Mouse (Mus musculus) B cell, adult 2 months (primary cell): ENCODE measurements around the gene Rmnd5b.

Source experiments
- DNase-seq, 2 experiments: peaks; one replicate each; pipeline ENCODE4 v3.0.0; 2022

The Rmnd5b gene

GRCm38 (mm10) chr11:51590002-51590401 lies 45.7 kb downstream of the Rmnd5b start:
- no peak for DNase-seq

DNA sequence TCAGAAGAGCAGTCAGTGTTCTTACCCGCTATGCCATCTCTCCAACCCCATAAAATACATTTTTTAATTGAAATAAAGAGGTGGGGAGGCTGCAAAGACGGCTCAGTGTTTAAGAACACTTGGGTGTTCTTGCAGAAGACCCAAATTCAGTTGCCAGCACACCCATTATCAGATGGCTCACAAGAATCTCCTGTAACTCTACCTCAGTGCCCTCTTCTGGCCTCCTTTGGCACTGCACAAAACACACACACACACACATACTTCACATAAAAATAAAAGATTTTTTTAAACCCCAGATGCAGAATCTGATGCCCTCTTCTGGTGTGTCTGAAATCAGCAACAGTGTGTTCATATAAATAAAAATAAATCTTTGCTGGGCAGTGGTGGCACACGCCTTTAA lies 46.9 kb downstream of the Rmnd5b start:
- DNase-seq, result no peak

GRCm38 (mm10) chr11:51587059-51587458 lies 48.6 kb downstream of the Rmnd5b start:
- DNase-seq, result no peak

GRCm38 (mm10) chr11:51586411-51586810 lies 49.3 kb downstream of the Rmnd5b start:
- no peak for DNase-seq

DNA sequence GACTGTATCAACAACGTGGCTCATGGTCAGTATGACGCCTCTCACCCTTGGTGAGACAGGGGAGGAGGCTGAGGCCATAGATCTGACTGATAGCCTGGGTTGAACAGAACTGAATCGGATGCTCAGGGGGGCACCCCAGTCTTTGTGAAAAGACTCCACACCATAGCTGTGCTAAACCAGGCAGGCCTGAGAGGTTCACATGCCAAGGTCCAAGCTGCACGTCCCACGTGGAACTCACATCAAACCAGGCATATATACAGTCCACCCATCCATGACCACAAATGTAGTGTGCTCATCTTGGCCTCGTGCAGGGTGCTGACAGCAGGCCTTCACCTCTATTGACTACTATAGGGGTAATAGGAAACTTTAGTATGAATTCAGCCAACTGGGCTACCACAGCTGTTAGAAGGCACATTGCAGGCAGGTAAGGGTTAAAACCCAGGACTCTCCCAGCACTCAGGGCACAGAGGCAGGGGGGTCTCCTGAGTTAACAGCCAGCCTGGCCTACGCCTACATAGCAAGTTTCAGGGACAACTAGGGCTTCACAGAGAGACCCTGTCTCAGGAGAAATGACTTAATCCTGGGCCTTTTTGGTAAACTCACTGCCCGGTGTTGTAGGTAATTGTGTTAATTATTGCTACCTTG lies 50.0 kb downstream of the Rmnd5b start:
- no peak for DNase-seq

- DNase-seq, result peak; percentile 97
Measured at GRCm38 (mm10) chr11:51584431-51585248, 51.1 kb downstream of the Rmnd5b start, which contains the start of gene Phykpl. TSS of gene Phykpl (plus strand) at chr11:51584757.

- no peak for DNase-seq
Measured at GRCm38 (mm10) chr11:51584057-51584430, 51.7 kb downstream of the Rmnd5b start.

- DNase-seq, result peak; percentile 83 to 87
Measured at GRCm38 (mm10) chr11:51582713-51583112, 53.0 kb downstream of the Rmnd5b start.

DNA sequence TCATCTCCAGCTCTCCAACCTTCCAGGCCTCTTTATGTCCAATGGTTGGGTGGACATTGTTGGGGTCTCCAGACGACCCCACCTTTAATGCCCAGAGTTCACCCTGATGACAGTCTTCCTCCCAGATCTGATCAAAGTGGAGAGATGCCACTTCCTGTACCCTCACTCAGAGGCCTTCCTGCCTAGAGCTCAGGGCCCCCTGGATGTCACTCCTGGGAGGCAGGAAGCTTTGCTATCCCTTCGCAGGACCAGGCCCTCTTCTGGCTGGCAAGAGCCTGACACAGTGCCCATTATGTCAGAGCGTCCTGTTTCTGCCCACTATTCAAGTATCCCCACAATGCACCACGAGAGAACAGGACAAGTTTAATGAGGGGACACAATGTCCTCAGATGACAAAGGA lies 56.7 kb downstream of the Rmnd5b start:
- no peak for DNase-seq

DNA sequence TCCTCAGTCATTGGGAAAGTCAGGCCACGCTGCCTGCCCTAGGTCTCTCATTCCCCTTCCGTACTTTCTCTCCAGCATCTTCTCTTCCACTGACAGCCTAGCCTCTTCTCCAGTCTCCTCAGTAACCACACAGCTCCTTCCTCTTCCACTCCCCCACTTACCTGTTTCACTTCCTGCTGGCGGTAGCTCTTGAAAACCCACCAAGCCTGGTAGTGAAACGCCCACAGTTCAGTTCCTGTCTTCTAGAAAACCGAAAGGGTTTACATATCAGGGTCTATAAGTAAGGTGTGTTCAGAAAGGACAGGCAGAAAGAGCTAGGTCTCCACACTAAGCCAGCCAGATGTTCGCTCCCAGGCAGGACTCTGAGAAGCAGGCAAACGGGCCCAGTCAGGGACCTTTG lies 58.1 kb downstream of the Rmnd5b start:
- DNase-seq, result peak; percentile 66 to 74

GRCm38 (mm10) chr11:51576454-51576853 lies 59.2 kb downstream of the Rmnd5b start:
- no peak for DNase-seq
